Mouse (Mus musculus) embryonic facial prominence, embryonic 14.5 days (tissue): ENCODE data around the gene N4bp2l1. TPM values are rescaled to one million over a fixed set of nuclear protein-coding genes. Genes with fewer than 3 reads are reported as not detected.

ENCODE experiments used
- ATAC-seq: fragments of 200-750 bp; cut with Nextera tagmentation; 2 replicates; pipeline ENCODE4 v1.8.0; 2017; ENCODE audit warnings: low read depth, moderate number of reproducible peaks, moderate TSS enrichment
- DNase-seq: peaks from one replicate; pipeline ENCODE4 v3.0.0-alpha.2; 2015; ENCODE audit warnings: low spot score
- H3K27ac ChIP-seq: fragments of 300-500 bp; sonication (generic); replicated peaks from 2 replicates; pipeline ENCODE4 v1.5.1; 2014; ENCODE audit warnings: low read depth, mild to moderate bottlenecking, low read length, moderate library complexity
- H3K27me3 ChIP-seq: fragments of 300-500 bp; sonication (generic); replicated peaks from 2 replicates; pipeline ENCODE4 v1.6.1; 2014; ENCODE audit warnings: low read length; ENCODE audit not compliant: control insufficient read depth, insufficient read depth
- H3K36me3 ChIP-seq: fragments of 300-500 bp; sonication (generic); 2 replicates; pipeline ENCODE4 v1.6.1; 2014; ENCODE audit warnings: low read length, mixed read lengths; ENCODE audit not compliant: control insufficient read depth, insufficient read depth
- H3K4me1 ChIP-seq: fragments of 300-500 bp; sonication (generic); 2 replicates; pipeline ENCODE4 v1.6.1; 2014; ENCODE audit warnings: antibody characterized with exemption, low read length; ENCODE audit not compliant: control insufficient read depth, insufficient read depth
- H3K4me2 ChIP-seq: fragments of 300-500 bp; sonication (generic); 2 replicates; pipeline ENCODE4 v1.6.1; 2014; ENCODE audit warnings: low read depth, mild to moderate bottlenecking, low read length, moderate library complexity, mixed read lengths
- H3K4me3 ChIP-seq: fragments of 300-500 bp; sonication (generic); 2 replicates; pipeline ENCODE4 v1.5.1; 2014; ENCODE audit warnings: low read depth, mild to moderate bottlenecking, low read length
- H3K9ac ChIP-seq: fragments of 300-500 bp; sonication (generic); 2 replicates; pipeline ENCODE4 v1.6.1; 2014; ENCODE audit warnings: low read depth, mild to moderate bottlenecking, low read length, moderate library complexity, mixed read lengths
- H3K9me3 ChIP-seq: fragments of 300-500 bp; sonication (generic); 2 replicates; pipeline ENCODE4 v1.6.1; 2016; ENCODE audit warnings: low read length; ENCODE audit not compliant: control insufficient read depth
- WGBS: fragments of 180-500 bp; shearing (Covaris S2); extraction: QIAGEN DNeasy Blood & Tissue Kit; methylation state at CpG from one replicate; pipeline ENCODE4 v1.1.7; 2014; 5-methylcytosine and 5-hydroxymethylcytosine counted together
- polyA plus RNA-seq: library from polyadenylated mRNA; unstranded; fragments of >200 nt; fragmentation: Nextera tagmentation; extraction: Ambion mirVana; gene quantifications from 2 replicates; pipeline ENCODE4 v1.2.1, GENCODE M21; 2014

N4bp2l1 gene
- polyA plus RNA-seq, 1 experiment from 2014 or later = 4.7 TPM

- WGBS = 84% methylated on average over 7 of the region's 7 CpGs
- no peaks in the 10 kb centered on the region for H3K9me3 ChIP-seq
- no peak overlapping the region for H3K27ac ChIP-seq
- H3K9ac ChIP-seq = no peak overlapping the region
- no peak overlapping the region for H3K4me3 ChIP-seq
- H3K4me1 ChIP-seq = no peaks in the 10 kb centered on the region
- ATAC-seq (no peak), DNase-seq (no peak)
- no peaks in the 10 kb centered on the region for H3K27me3 ChIP-seq
- no peaks in the 10 kb centered on the region for H3K36me3 ChIP-seq
- no peak overlapping the region for H3K4me2 ChIP-seq
These were observed 23.7 kb upstream of the N4bp2l1 start for GRCm38 (mm10) chr5:150620588-150621135.

GRCm38 (mm10) chr5:150618599-150619355 is 21.8 kb upstream of the N4bp2l1 start:
- H3K4me1 ChIP-seq = no peaks in the 10 kb centered on the region
- DNase-seq (no peak), ATAC-seq (no peak)
- H3K4me3 ChIP-seq = no peak overlapping the region
- no peaks in the 10 kb centered on the region for H3K9me3 ChIP-seq
- no peak overlapping the region for H3K9ac ChIP-seq
- H3K36me3 ChIP-seq = no peaks in the 10 kb centered on the region
- H3K27me3 ChIP-seq = no peaks in the 10 kb centered on the region
- H3K4me2 ChIP-seq = no peak overlapping the region
- no peak overlapping the region for H3K27ac ChIP-seq
- WGBS = 86% methylated on average over 10 of the region's 10 CpGs

- H3K4me2 ChIP-seq = no peak overlapping the region
- H3K27me3 ChIP-seq = no peaks in the 10 kb centered on the region
- H3K36me3 ChIP-seq = no peaks in the 10 kb centered on the region
- no peak for DNase-seq
- no peak overlapping the region for H3K9ac ChIP-seq
- H3K27ac ChIP-seq = no peak overlapping the region
- no peaks in the 10 kb centered on the region for H3K4me1 ChIP-seq
- ATAC-seq = no peak
- 74% methylated on average over 3 of the region's 3 CpGs for WGBS
- H3K9me3 ChIP-seq = no peaks in the 10 kb centered on the region
- H3K4me3 ChIP-seq = no peak overlapping the region
These were observed 19.7 kb upstream of the N4bp2l1 start for GRCm38 (mm10) chr5:150616731-150617130.

- H3K4me3 ChIP-seq = no peak overlapping the region
- no peaks in the 10 kb centered on the region for H3K4me1 ChIP-seq
- DNase-seq (no peak), ATAC-seq (no peak)
- H3K4me2 ChIP-seq = no peak overlapping the region
- no peaks in the 10 kb centered on the region for H3K27me3 ChIP-seq
- no peak overlapping the region for H3K27ac ChIP-seq
- H3K9me3 ChIP-seq = no peaks in the 10 kb centered on the region
- H3K9ac ChIP-seq = no peak overlapping the region
- H3K36me3 ChIP-seq = no peaks in the 10 kb centered on the region
- WGBS = 94% methylated on average over 2 of the region's 2 CpGs
These were observed 19.2 kb upstream of the N4bp2l1 start for GRCm38 (mm10) chr5:150616216-150616615.

GRCm38 (mm10) chr5:150614054-150614453 is 17.1 kb upstream of the N4bp2l1 start:
- DNase-seq (no peak), ATAC-seq (no peak)
- no peaks in the 10 kb centered on the region for H3K9me3 ChIP-seq
- no peaks in the 10 kb centered on the region for H3K27me3 ChIP-seq
- 86% methylated on average over 2 of the region's 2 CpGs for WGBS
- H3K4me3 ChIP-seq = no peak overlapping the region
- H3K36me3 ChIP-seq = no peaks in the 10 kb centered on the region
- no peaks in the 10 kb centered on the region for H3K4me1 ChIP-seq
- no peak overlapping the region for H3K9ac ChIP-seq
- no peak overlapping the region for H3K27ac ChIP-seq
- no peak overlapping the region for H3K4me2 ChIP-seq

- Histone ChIP-seq H3K9ac (no peak overlapping the region), H3K4me2 (no peak overlapping the region), H3K4me1 (no peaks in the 10 kb centered on the region), H3K27me3 (no peaks in the 10 kb centered on the region), H3K9me3 (no peaks in the 10 kb centered on the region), H3K4me3 (no peak overlapping the region), H3K27ac (no peak overlapping the region), H3K36me3 (no peaks in the 10 kb centered on the region)
- DNase-seq (no peak), ATAC-seq (no peak)
- WGBS = 57% methylated on average over 12 of the region's 12 CpGs
These were observed 14.7 kb upstream of the N4bp2l1 start for GRCm38 (mm10) chr5:150611697-150612096.

GRCm38 (mm10) chr5:150611136-150611535 is 14.1 kb upstream of the N4bp2l1 start:
- Histone ChIP-seq H3K4me1 (no peaks in the 10 kb centered on the region), H3K27ac (no peak overlapping the region), H3K9me3 (no peaks in the 10 kb centered on the region), H3K27me3 (no peaks in the 10 kb centered on the region), H3K4me3 (no peak overlapping the region), H3K9ac (no peak overlapping the region), H3K36me3 (no peaks in the 10 kb centered on the region), H3K4me2 (no peak overlapping the region)
- WGBS = 47% methylated on average over 1 of the region's 1 CpGs
- DNase-seq (no peak), ATAC-seq (no peak)

GRCm38 (mm10) chr5:150607631-150608030 is 10.6 kb upstream of the N4bp2l1 start:
- H3K4me2 ChIP-seq = no peak overlapping the region
- H3K36me3 ChIP-seq = no peaks in the 10 kb centered on the region
- no peak overlapping the region for H3K9ac ChIP-seq
- H3K4me1 ChIP-seq = no peaks in the 10 kb centered on the region
- H3K4me3 ChIP-seq = no peak overlapping the region
- 94% methylated on average over 8 of the region's 8 CpGs for WGBS
- ATAC-seq = no peak
- no peak for DNase-seq
- H3K27me3 ChIP-seq = no peaks in the 10 kb centered on the region
- no peaks in the 10 kb centered on the region for H3K9me3 ChIP-seq
- no peak overlapping the region for H3K27ac ChIP-seq

- Histone ChIP-seq H3K9me3 (no peaks in the 10 kb centered on the region), H3K4me2 (no peak overlapping the region), H3K27me3 (no peaks in the 10 kb centered on the region), H3K36me3 (no peaks in the 10 kb centered on the region), H3K4me3 (no peak overlapping the region), H3K9ac (no peak overlapping the region), H3K4me1 (no peaks in the 10 kb centered on the region), H3K27ac (no peak overlapping the region)
- DNase-seq (no peak), ATAC-seq (no peak)
- WGBS = 94% methylated on average over 6 of the region's 6 CpGs
These were observed 9.1 kb upstream of the N4bp2l1 start for GRCm38 (mm10) chr5:150606131-150606530.
